Mouse (Mus musculus) inflammation-experienced regulatory T-cells, adult 6 months (primary cell): ENCODE measurements around the gene Ptprq. TPM values are rescaled to one million over a fixed set of nuclear protein-coding genes. Genes with fewer than 3 reads are reported as not detected.

Experiments
- ATAC-seq: one replicate; pipeline ENCODE4 v1.8.0; 2017
- polyA plus RNA-seq, 3 experiments: library from polyadenylated mRNA; unstranded; fragments of 100-300 nt; shearing (Covaris generic); gene quantifications; one replicate each; pipeline ENCODE4 v1.2.1; 2017

Ptprq gene
- polyA plus RNA-seq, 3 experiments from 2014 or later = not detected

DNA sequence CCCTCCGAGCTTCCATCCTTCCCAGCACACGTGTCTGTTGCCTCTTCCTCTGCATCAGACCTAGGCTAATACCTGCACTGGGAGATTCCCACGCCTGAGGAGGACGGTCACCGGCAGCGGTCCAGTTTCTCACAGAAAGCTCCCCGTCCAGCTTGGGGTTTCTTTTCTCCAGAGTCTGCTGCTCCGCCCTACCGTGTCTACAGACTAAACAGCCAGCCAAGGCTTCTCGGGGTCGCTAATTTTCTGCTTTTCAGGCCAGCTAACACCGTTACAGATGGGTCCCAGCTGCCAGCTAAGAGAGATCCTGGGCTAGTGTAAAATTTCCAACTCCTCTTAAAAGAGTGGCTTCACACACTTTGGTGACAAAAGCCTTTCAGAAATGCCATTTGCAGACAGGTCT lies 233.1 kb downstream of the Ptprq start:
- no peak for ATAC-seq

DNA sequence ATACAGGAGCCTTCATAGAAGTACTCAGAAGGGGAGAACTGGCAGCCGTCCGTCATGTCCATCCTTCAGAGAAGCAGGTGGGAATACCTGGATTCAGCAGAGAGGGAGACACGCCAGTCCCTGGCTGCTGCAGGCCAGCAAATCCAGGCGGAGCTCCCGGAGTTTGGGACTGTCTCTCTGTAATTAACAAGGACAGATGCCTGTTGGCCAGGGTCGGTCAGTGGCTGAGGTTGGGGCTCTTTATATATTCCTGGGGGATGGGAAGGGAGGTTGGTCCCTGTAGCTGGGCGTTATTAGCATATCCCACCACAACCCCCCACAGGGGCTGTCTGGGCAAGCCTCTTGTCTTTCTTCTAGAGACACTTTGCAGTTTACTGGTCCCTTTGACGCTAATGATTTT lies 234.0 kb downstream of the Ptprq start, which contains the start of gene Myf5:
TSS of gene Myf5 (minus strand) at position 265 of the 400 bp plus-strand sequence.
- no peak for ATAC-seq

DNA sequence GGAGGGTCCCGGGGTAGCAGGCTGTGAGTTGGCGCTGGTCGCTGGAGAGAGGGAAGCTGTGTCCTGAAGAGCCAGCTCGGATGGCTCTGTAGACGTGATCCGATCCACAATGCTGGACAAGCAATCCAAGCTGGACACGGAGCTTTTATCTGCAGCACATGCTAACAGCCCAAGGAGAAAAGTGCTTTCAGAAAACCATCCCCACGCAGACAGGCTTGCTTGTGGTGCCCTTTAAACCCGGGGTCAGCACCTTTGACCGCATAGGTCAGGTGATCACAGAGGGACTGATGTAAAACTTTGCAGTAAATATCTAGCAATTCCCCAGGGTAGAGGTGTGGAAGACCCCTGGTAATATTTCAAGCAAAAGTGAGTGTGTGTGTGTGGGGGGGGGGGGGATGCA lies 235.8 kb downstream of the Ptprq start:
- ATAC-seq = no peak

DNA sequence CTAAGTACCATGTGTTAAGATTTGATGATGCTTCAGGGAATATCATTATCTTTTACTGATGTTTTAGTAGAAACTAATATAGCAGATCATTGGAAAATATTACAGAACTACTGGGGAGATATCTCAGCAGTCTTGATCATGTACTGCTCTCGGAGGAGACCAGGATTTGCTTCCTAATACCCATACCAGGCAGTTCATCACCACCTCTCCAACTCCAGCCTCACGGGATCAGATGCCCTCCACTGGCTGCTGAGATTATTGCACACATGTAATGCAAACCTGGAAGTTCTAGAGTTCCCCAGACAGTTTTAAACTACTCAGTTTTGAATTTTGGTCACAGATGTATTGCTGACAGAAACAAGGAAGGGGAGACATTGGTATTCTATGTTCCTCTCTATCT lies 246.4 kb downstream of the Ptprq start:
- ATAC-seq = no peak

DNA sequence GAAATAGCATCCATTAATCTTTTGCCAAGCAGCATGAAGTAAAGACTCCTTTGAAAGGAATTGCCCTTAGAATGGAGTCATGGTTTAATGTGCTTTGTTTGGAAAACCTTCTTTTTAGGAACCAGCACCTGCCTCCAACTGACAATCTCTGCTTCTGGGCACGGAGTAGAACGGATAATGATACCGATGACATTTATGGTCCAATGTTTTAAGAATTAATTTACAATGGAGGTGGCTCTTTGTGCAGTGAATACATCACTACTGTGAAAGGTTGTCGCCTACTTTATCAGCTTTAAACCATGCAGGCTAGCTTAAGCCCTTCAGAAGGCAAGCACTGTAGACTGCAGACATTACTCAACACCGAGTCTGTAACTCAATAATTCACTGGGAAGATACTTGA lies 248.1 kb downstream of the Ptprq start:
- no peak for ATAC-seq

DNA sequence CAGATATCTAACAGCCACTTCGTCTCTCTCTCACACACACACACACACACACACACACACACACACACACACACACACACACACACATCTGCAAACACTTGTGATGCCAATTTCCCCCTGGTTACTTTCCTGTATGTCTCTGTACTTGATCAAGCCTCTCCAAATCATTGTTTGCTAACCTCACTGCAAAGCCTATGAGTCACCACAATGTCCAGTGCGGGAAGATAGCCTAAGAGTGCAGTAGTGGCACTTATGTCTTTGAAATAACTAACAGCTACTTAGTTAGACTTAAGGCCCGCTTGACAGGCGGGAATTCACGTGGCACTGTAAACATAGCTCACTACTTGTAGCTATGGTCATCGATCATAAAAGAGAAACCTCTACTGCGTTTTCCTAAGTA lies 252.0 kb downstream of the Ptprq start:
- no peak for ATAC-seq

Other genes starting within 250 kb of the Ptprq start
- gene Myf5, start 233.9 kb downstream of the Ptprq start, polyA plus RNA-seq = not detected
- not detected for gene Myf6, start 225.3 kb downstream of the Ptprq start, polyA plus RNA-seq
- not detected for gene Otogl, start 192.1 kb upstream of the Ptprq start, polyA plus RNA-seq